Mouse (Mus musculus) pancreas, adult 10 weeks (tissue): ENCODE data around the gene Itch. TPM values are rescaled to one million over a fixed set of nuclear protein-coding genes. Genes with fewer than 3 reads are reported as not detected.

Experiments used
- polyA plus RNA-seq: library from polyadenylated mRNA; stranded (reverse); fragments of 350-450 nt; fragmentation: Illumina TruSeq; extraction: RNeasy Lipid Tissue Mini Kit (QIAGEN cat#74804); gene quantifications from one replicate; pipeline ENCODE4 v1.2.3, GENCODE M21; 2015; ENCODE audit warnings: low read depth, low replicate concordance; ENCODE audit not compliant: insufficient read depth

Itch gene
- 7.0 TPM for polyA plus RNA-seq

GRCm38 (mm10) chr2:155133011-155133976, at the start of gene Itch:
Gene Itch (plus strand): TSS chr2:155133509.

GRCm38 (mm10) chr2:155236362-155236992, 103.2 kb downstream of the Itch start, which contains the start of gene Dynlrb1:
Gene Dynlrb1 (plus strand): TSS chr2:155236533.

GRCm38 (mm10) chr2:155276195-155276594, 142.9 kb downstream of the Itch start, which contains the start of gene Map1lc3a:
Gene Map1lc3a (plus strand): TSS chr2:155276297.

Other genes with a start within 250 kb of the Itch start
- 26.5 TPM for gene Eif2s2, start 240.6 kb upstream of the Itch start, polyA plus RNA-seq
- gene Gm14226, start 115.2 kb upstream of the Itch start, polyA plus RNA-seq = 0.57 TPM
- 81.2 TPM for gene Ahcy, start 59.0 kb upstream of the Itch start, polyA plus RNA-seq
- 60.0 TPM for gene Dynlrb1, start 103.0 kb downstream of the Itch start, polyA plus RNA-seq
- gene Map1lc3a, start 142.8 kb downstream of the Itch start, polyA plus RNA-seq = 36.9 TPM
- gene Pigu, start 223.9 kb downstream of the Itch start, polyA plus RNA-seq = 7.3 TPM
- gene Trp53inp2, start 247.6 kb downstream of the Itch start, polyA plus RNA-seq = 34.1 TPM